Mouse (Mus musculus) MEL (cell line): ENCODE measurements around the gene Scaf11. TPM values are rescaled to one million over a fixed set of nuclear protein-coding genes. Genes with fewer than 3 reads are reported as not detected.
A peak's percentile ranks its signal among the peaks of the same experiment; 100 is the strongest.
"Not testable (repeated sequence)": the region's sequence is repeated elsewhere in the genome, so short reads cannot be mapped to it uniquely, and the experiment has no call there.

Experiments used
- DNase-seq: peaks from one replicate; pipeline ENCODE4 v3.0.0; 2011; ENCODE audit warnings: low read depth, low spot score
- H3K27ac ChIP-seq: 2 replicates; pipeline ENCODE4 v1.5.1; 2012; ENCODE audit warnings: low read depth, mild to moderate bottlenecking, control low read depth, low read length, moderate library complexity; ENCODE audit not compliant: control insufficient read depth
- H3K27me3 ChIP-seq, 2 experiments: fragments of 150-350 bp in 1 of 2; sonication (generic) in 1 of 2; 2 replicates each; pipeline ENCODE4 v1.6.1; 2012; ENCODE audit warnings: low read length in 2 of 2, mild to moderate bottlenecking in 2 of 2, improper control_type of control experiment in 1 of 2, moderate library complexity in 1 of 2; ENCODE audit not compliant: insufficient read depth in 2 of 2, control insufficient read depth in 1 of 2
- H3K36me3 ChIP-seq, 2 experiments: 2 replicates each; pipeline ENCODE4 v1.6.1; 2012 to 2014; ENCODE audit warnings: low read length in 2 of 2, improper control_type of control experiment in 1 of 2, inconsistent platforms in 1 of 2, mild to moderate bottlenecking in 1 of 2; ENCODE audit not compliant: insufficient read depth in 2 of 2, control insufficient read depth in 1 of 2
- H3K4me1 ChIP-seq, 2 experiments: fragments of 150-350 bp in 1 of 2; sonication (generic) in 1 of 2; 2 replicates each; pipeline ENCODE4 v1.6.1; 2012; ENCODE audit warnings: low read length in 2 of 2, improper control_type of control experiment in 1 of 2, mild to moderate bottlenecking in 1 of 2; ENCODE audit not compliant: insufficient read depth in 2 of 2, control insufficient read depth in 1 of 2
- H3K4me3 ChIP-seq, 2 experiments: fragments of 150-350 bp in 1 of 2; sonication (generic) in 1 of 2; 2 replicates each; pipeline ENCODE4 v1.5.1; 2012; ENCODE audit warnings: low read depth in 2 of 2, low read length in 2 of 2, mild to moderate bottlenecking in 2 of 2, moderate library complexity in 2 of 2, control low read depth in 1 of 2, improper control_type of control experiment in 1 of 2; ENCODE audit not compliant: control insufficient read depth in 1 of 2, insufficient read depth in 1 of 2
- H3K79me2 ChIP-seq: 2 replicates; pipeline ENCODE4 v1.6.1; 2012; ENCODE audit warnings: mild to moderate bottlenecking, low read length, moderate library complexity; ENCODE audit not compliant: control insufficient read depth, poor library complexity, insufficient read depth
- H3K9ac ChIP-seq: 2 replicates; pipeline ENCODE4 v1.6.1; 2012; ENCODE audit warnings: low read depth, mild to moderate bottlenecking, control low read depth, low read length, moderate library complexity; ENCODE audit not compliant: control insufficient read depth, poor library complexity, severe bottlenecking
- H3K9me3 ChIP-seq: fragments of 150-350 bp; sonication (generic); replicated peaks from 2 replicates; pipeline ENCODE4 v1.6.1; 2012; ENCODE audit warnings: mild to moderate bottlenecking, low read length, improper control_type of control experiment, moderate library complexity; ENCODE audit not compliant: insufficient read depth
- CHD2 ChIP-seq: IDR thresholded peaks from 2 replicates; pipeline ENCODE4 v1.6.1; 2011; ENCODE audit warnings: low read length, improper control_type of control experiment
- E2F4 ChIP-seq: IDR thresholded peaks from 2 replicates; pipeline ENCODE4 v1.6.1; 2011; ENCODE audit warnings: low read depth, low read length, improper control_type of control experiment, borderline replicate concordance
- ELF1 ChIP-seq: IDR thresholded peaks from 2 replicates; pipeline ENCODE4 v1.6.1; 2014; ENCODE audit warnings: low read depth, mild to moderate bottlenecking, inconsistent platforms, low read length, improper control_type of control experiment, moderate library complexity
- EP300 ChIP-seq, 2 experiments: IDR thresholded peaks; 2 replicates each; pipeline ENCODE4 v1.6.1; 2011; ENCODE audit warnings: improper control_type of control experiment in 2 of 2, low read length in 2 of 2, low read depth in 1 of 2, mild to moderate bottlenecking in 1 of 2
- GABPA ChIP-seq: IDR thresholded peaks from 2 replicates; pipeline ENCODE4 v1.6.1; 2012; ENCODE audit warnings: low read depth, mild to moderate bottlenecking, inconsistent platforms, low read length, improper control_type of control experiment, moderate library complexity
- GATA1 ChIP-seq: IDR thresholded peaks from 2 replicates; pipeline ENCODE4 v1.6.1; 2011; ENCODE audit warnings: low read depth, low read length, improper control_type of control experiment
- HCFC1 ChIP-seq: IDR thresholded peaks from 2 replicates; pipeline ENCODE4 v1.6.1; 2012; ENCODE audit warnings: low read depth, mild to moderate bottlenecking, inconsistent platforms, low read length, improper control_type of control experiment, moderate library complexity
- KAT2A ChIP-seq: conservative IDR thresholded peaks from 2 replicates; pipeline ENCODE4 v1.6.1; 2012; ENCODE audit warnings: low read depth, low read length, improper control_type of control experiment, inconsistent platforms
- MEF2A ChIP-seq: IDR thresholded peaks from 2 replicates; pipeline ENCODE4 v1.6.1; 2014; ENCODE audit warnings: low read depth, mild to moderate bottlenecking, inconsistent platforms, low read length, improper control_type of control experiment; ENCODE audit not compliant: poor library complexity, insufficient replicate concordance, severe bottlenecking; ENCODE audit errors: extremely low read depth
- MXI1 ChIP-seq: IDR thresholded peaks from 2 replicates; pipeline ENCODE4 v1.6.1; 2011; ENCODE audit warnings: mild to moderate bottlenecking, low read depth, low read length, improper control_type of control experiment
- MYB ChIP-seq: IDR thresholded peaks from 2 replicates; pipeline ENCODE4 v1.6.1; 2011; ENCODE audit warnings: mild to moderate bottlenecking, low read depth, low read length, improper control_type of control experiment
- NELFE ChIP-seq: IDR thresholded peaks from 2 replicates; pipeline ENCODE4 v1.6.1; 2011; ENCODE audit warnings: low read depth, low read length, improper control_type of control experiment
- POLR2AphosphoS5 ChIP-seq: IDR thresholded peaks from 2 replicates; pipeline ENCODE4 v1.6.1; 2012; ENCODE audit warnings: low read depth, borderline replicate concordance, mild to moderate bottlenecking, inconsistent platforms, low read length, moderate library complexity, mixed read lengths
- USF1 ChIP-seq: IDR thresholded peaks from 2 replicates; pipeline ENCODE4 v1.6.1; 2014; ENCODE audit warnings: low read depth, mild to moderate bottlenecking, inconsistent platforms, low read length, improper control_type of control experiment, moderate library complexity
- ZKSCAN1 ChIP-seq: IDR thresholded peaks from 2 replicates; pipeline ENCODE4 v1.6.1; 2012; ENCODE audit warnings: low read depth, mild to moderate bottlenecking, inconsistent platforms, low read length, improper control_type of control experiment, moderate library complexity
- ZMIZ1 ChIP-seq: IDR thresholded peaks from 2 replicates; pipeline ENCODE4 v1.6.1; 2012; ENCODE audit warnings: low read depth, mild to moderate bottlenecking, inconsistent platforms, low read length, improper control_type of control experiment, moderate library complexity
- ZNF384 ChIP-seq: IDR thresholded peaks from 2 replicates; pipeline ENCODE4 v1.6.1; 2012; ENCODE audit warnings: low read depth, mild to moderate bottlenecking, inconsistent platforms, low read length, improper control_type of control experiment
- polyA plus RNA-seq, 2 experiments: library from polyadenylated mRNA; stranded (reverse) in 1 of 2; unstranded in 1 of 2; fragments of >175 nt in 1 of 2; fragments of >200 nt in 1 of 2; gene quantifications; 2 replicates each; pipeline versions ENCODE4 v1.2.1 to v1.2.4; 2012; ENCODE audit warnings: low replicate concordance in 2 of 2, low read depth in 1 of 2; ENCODE audit not compliant: insufficient read length in 2 of 2, insufficient read depth in 1 of 2, missing spikeins in 1 of 2
- total RNA-seq: library from RNA; depleted of rRNA; stranded (reverse); fragments of 300-350 nt; gene quantifications from 2 replicates; pipeline ENCODE4 v1.2.3, GENCODE M21; 2012

Gene Scaf11
- total and polyA plus RNA-seq, 3 experiments: 137 to 242 (median 165) TPM

- no peak for TF ChIP-seq E2F4
- TF ChIP-seq ZKSCAN1: no peak
- TF ChIP-seq CHD2: no peak
- no peak for TF ChIP-seq USF1
- no peak for TF ChIP-seq ZNF384
- no peak for TF ChIP-seq GABPA
- TF ChIP-seq KAT2A: no peak
- no peak for TF ChIP-seq MEF2A
- no peak for TF ChIP-seq ELF1
- TF ChIP-seq ZMIZ1: no peak
- TF ChIP-seq MYB: no peak
- peak; percentile 67 to 84 for TF ChIP-seq EP300 (IDR thresholded peaks at IDR 0.05; ENCODE audit: low read depth in 1 of 2, low read length in 2 of 2)
- TF ChIP-seq NELFE: no peak
These were observed 7.3 kb downstream of the Scaf11 start (continued) for GRCm38 (mm10) chr15:96453346-96453745.

DNA sequence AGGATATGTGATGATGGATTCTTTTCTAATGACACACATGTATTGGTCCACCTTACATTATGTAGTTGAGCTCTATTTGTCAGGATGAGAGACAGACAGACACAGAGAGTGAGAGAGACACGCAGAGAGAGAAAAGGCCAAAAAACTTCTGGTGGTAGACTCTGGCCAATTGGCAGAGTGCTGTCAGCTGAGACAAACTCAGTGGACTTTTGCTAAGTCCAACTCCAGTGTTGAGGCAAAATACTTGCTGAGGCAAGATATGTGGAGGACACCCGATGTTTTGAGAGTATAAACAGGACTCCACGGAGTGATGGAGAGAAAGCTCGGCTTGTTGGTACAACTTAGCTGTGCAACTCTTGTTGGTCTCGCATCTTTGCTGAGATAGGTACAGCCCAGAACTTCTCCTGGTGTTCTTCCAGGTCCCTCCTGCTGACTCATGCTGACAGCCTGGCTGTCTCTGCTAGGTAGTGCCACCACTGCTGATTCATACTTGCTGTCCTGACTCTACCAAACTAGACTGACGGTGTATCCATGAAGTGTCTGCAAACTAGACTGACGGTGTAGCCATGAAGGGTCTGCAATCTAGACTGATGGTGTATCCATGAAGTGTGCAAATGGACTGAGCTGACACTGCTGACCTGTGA is 11.9 kb downstream of the Scaf11 start:
- peaks cover 6 to 11% of the 10 kb centered on the region in 2 experiments for H3K4me1 ChIP-seq
- no peaks in the 10 kb centered on the region for H3K27me3 ChIP-seq
- no peaks in the 10 kb centered on the region for H3K9me3 ChIP-seq
- peaks cover 17 to 56% of the 10 kb centered on the region in 2 experiments for H3K36me3 ChIP-seq
- no peak overlapping the region for H3K27ac ChIP-seq
- H3K4me3 ChIP-seq: no peak overlapping the region
- peak; percentile 58 for DNase-seq
- no peak overlapping the region for H3K9ac ChIP-seq
- TF ChIP-seq POLR2AphosphoS5: 0 out of 2 replicates have a peak, but pooled peaks have one; percentile 17
- no peak for TF ChIP-seq MEF2A
- peaks cover 53% of the 10 kb centered on the region for H3K79me2 ChIP-seq

GRCm38 (mm10) chr15:96446785-96447184 is 13.9 kb downstream of the Scaf11 start:
- no peaks in the 10 kb centered on the region for H3K9me3 ChIP-seq
- no peak for TF ChIP-seq MXI1
- no peak for TF ChIP-seq KAT2A
- TF ChIP-seq POLR2AphosphoS5: no peak
- TF ChIP-seq GATA1: no peak
- TF ChIP-seq ZKSCAN1: no peak
- TF ChIP-seq HCFC1: no peak
- TF ChIP-seq, all 39 proteins: peak for 0
- DNase-seq: no peak
- H3K4me1 ChIP-seq: peaks cover 3% of the 10 kb centered on the region in 2 experiments
- no peaks in the 10 kb centered on the region for H3K27me3 ChIP-seq
- peaks cover 45% of the 10 kb centered on the region for H3K79me2 ChIP-seq
- no peak overlapping the region for H3K9ac ChIP-seq
- H3K36me3 ChIP-seq: peaks cover 17 to 67% of the 10 kb centered on the region in 2 experiments
- H3K4me3 ChIP-seq: no peak overlapping the region
- no peak overlapping the region for H3K27ac ChIP-seq

GRCm38 (mm10) chr15:96441480-96441879 is 19.2 kb downstream of the Scaf11 start:
- H3K27ac ChIP-seq, H3K9ac ChIP-seq, H3K4me1 ChIP-seq, H3K9me3 ChIP-seq, H3K4me3 ChIP-seq, H3K27me3 ChIP-seq, DNase-seq: not testable (repeated sequence)
- Histone ChIP-seq H3K79me2 (peaks cover 14% of the 10 kb centered on the region), H3K36me3 (peaks cover 4 to 76% of the 10 kb centered on the region in 2 experiments; a peak in 2 of 4 replicates)
